17 mouse cellular contexts compared by ENCODE assay signal in genomic region chr7:57158211-57158610, GRCm38 (mm10).
A peak's percentile ranks its signal among the peaks of the same experiment; 100 is the strongest.
DNase-seq lines count a peak whose midpoint lies in the region; ATAC-seq lines count a peak whose summit lies in the region.
"Had no signal": no experiment of that assay in that cellular context is flagged by ENCODE, and none has a peak within 500 bp of the region (broad histone marks: within the 10 kb centered on the region; RNA-seq: fewer than 3 reads in every experiment).

No protein-coding gene starts in this region.

- no peak for ATAC-seq in kidney, embryonic 16.5 days (ENCODE audit: low FRiP score, low TSS enrichment)
- ATAC-seq: CD4-positive, CD25-positive, alpha-beta regulatory T cell, adult 4 months; forebrain, embryonic 13.5 days had no signal

- no peak overlapping the region for H3K27ac ChIP-seq in kidney, embryonic 16.5 days (ENCODE audit: low read length)
- H3K27ac ChIP-seq: embryonic facial prominence, embryonic 15.5 days; forebrain, embryonic 13.5 days; layer of hippocampus, adult 2 months; neural tube, embryonic 12.5 days had no signal

- DNase-seq in kidney, postnatal 14 days: peak; percentile 19
- peak; percentile 9 to 85 for DNase-seq in adrenal gland, adult (ENCODE audit: inconsistent age in 2 of 2, low spot score in 1 of 2)
- peak; percentile 73 for DNase-seq in adrenal gland, adult 2 months
- DNase-seq in gastrocnemius, postnatal 14 days: peak; percentile 23
- DNase-seq in thymus, postnatal 4 days: no peak
- no peak for DNase-seq in layer of hippocampus, postnatal 10 days (ENCODE audit: low spot score in 2 of 2)
- DNase-seq: cerebellum, adult 18-20 months; kidney, adult 8-10 months; retina, postnatal 1 day; spleen, adult 18-20 months; thymus, postnatal 14 days had no signal

- intact Hi-C loops in gastrocnemius, postnatal 14 days (cut with DNase I; ENCODE audit: low total_unique reads): no loop called here

- H3K27me3 ChIP-seq in kidney, embryonic 16.5 days (ENCODE audit: insufficient read depth, low read length): no peaks in the 10 kb centered on the region
- H3K27me3 ChIP-seq: embryonic facial prominence, embryonic 15.5 days; forebrain, embryonic 13.5 days; neural tube, embryonic 12.5 days had no signal

- no peak overlapping the region for H3K4me2 ChIP-seq in kidney, embryonic 16.5 days (replicated peaks; ENCODE audit: low read depth, low read length)
- H3K4me2 ChIP-seq: embryonic facial prominence, embryonic 15.5 days; forebrain, embryonic 13.5 days; neural tube, embryonic 12.5 days had no signal

- no peak overlapping the region for H3K9ac ChIP-seq in kidney, embryonic 16.5 days (replicated peaks; ENCODE audit: low read length)
- H3K9ac ChIP-seq: embryonic facial prominence, embryonic 15.5 days; forebrain, embryonic 13.5 days; neural tube, embryonic 12.5 days had no signal

- no peak overlapping the region for H3K4me3 ChIP-seq in kidney, embryonic 16.5 days (ENCODE audit: low read length)
- H3K4me3 ChIP-seq: embryonic facial prominence, embryonic 15.5 days; forebrain, embryonic 13.5 days; layer of hippocampus, adult 2 months; neural tube, embryonic 12.5 days had no signal

- H3K9me3 ChIP-seq in kidney, embryonic 16.5 days (ENCODE audit: low read length): no peaks in the 10 kb centered on the region
- H3K9me3 ChIP-seq: embryonic facial prominence, embryonic 15.5 days; forebrain, embryonic 13.5 days; neural tube, embryonic 12.5 days had no signal

- H3K36me3 ChIP-seq in kidney, embryonic 16.5 days (ENCODE audit: insufficient read depth, low read length): no peaks in the 10 kb centered on the region
- H3K36me3 ChIP-seq: embryonic facial prominence, embryonic 15.5 days; neural tube, embryonic 12.5 days had no signal

- H3K4me1 ChIP-seq in kidney, embryonic 16.5 days (ENCODE audit: insufficient read depth, low read length): peaks cover 7% of the 10 kb centered on the region; the same call in 1 of the 2 replicates
- H3K4me1 ChIP-seq: embryonic facial prominence, embryonic 15.5 days; neural tube, embryonic 12.5 days had no signal

- 80% methylated on average over 3 of the region's 3 CpGs for WGBS in kidney, embryonic 16.5 days

Comparison
In these comparisons a context has a peak if more than half of its experiments do, and no peak if none do; other contexts are left out.
1. DNase-seq: peak in kidney, postnatal 14 days (single experiment), adrenal gland, adult (2 of 2), adrenal gland, adult 2 months (single experiment) and gastrocnemius, postnatal 14 days (single experiment); none in thymus, postnatal 4 days (single experiment) and layer of hippocampus, postnatal 10 days (0 of 2).